Mouse (Mus musculus) hindbrain, postnatal 0 days (tissue): Measurements from ENCODE around the gene Serpina1d. TPM values are rescaled to one million over a fixed set of nuclear protein-coding genes. Genes with fewer than 3 reads are reported as not detected.
"Not testable (repeated sequence)": the region's sequence is repeated elsewhere in the genome, so short reads cannot be mapped to it uniquely, and the experiment has no call there.

Experiments
- ATAC-seq: fragments of 200-750 bp; cut with Nextera tagmentation; 2 replicates; pipeline ENCODE4 v1.8.0; 2017; ENCODE audit warnings: mild to moderate bottlenecking, moderate TSS enrichment, moderate library complexity
- DNase-seq: peaks from one replicate; pipeline ENCODE4 v3.0.0-alpha.2; 2015; ENCODE audit warnings: low spot score
- H3K27ac ChIP-seq: fragments of 300-500 bp; sonication (generic); 2 replicates; pipeline ENCODE4 v1.5.1; 2014; ENCODE audit warnings: mild to moderate bottlenecking
- H3K27me3 ChIP-seq: fragments of 300-500 bp; sonication (generic); 2 replicates; pipeline ENCODE4 v1.6.1; 2014; ENCODE audit warnings: low read length, mixed read lengths; ENCODE audit not compliant: insufficient read depth
- H3K36me3 ChIP-seq: fragments of 300-500 bp; sonication (generic); 2 replicates; pipeline ENCODE4 v1.6.1; 2014; ENCODE audit warnings: low read length, mixed read lengths; ENCODE audit not compliant: insufficient read depth
- H3K4me1 ChIP-seq: fragments of 300-500 bp; sonication (generic); 2 replicates; pipeline ENCODE4 v1.6.1; 2014; ENCODE audit warnings: antibody characterized with exemption, low read length, mixed read lengths; ENCODE audit not compliant: insufficient read depth
- H3K4me2 ChIP-seq: fragments of 300-500 bp; sonication (generic); 2 replicates; pipeline ENCODE4 v1.6.1; 2014; ENCODE audit warnings: low read depth, mild to moderate bottlenecking, low read length, moderate library complexity, mixed read lengths
- H3K4me3 ChIP-seq: fragments of 300-500 bp; sonication (generic); 2 replicates; pipeline ENCODE4 v1.5.1; 2014; ENCODE audit warnings: low read length
- H3K9ac ChIP-seq: fragments of 300-500 bp; sonication (generic); replicated peaks from 2 replicates; pipeline ENCODE4 v1.6.1; 2014; ENCODE audit warnings: mild to moderate bottlenecking, low read length, moderate library complexity, mixed read lengths
- H3K9me3 ChIP-seq: fragments of 300-500 bp; sonication (generic); 2 replicates; pipeline ENCODE4 v1.6.1; 2016; ENCODE audit warnings: low read length, mixed read lengths
- WGBS: fragments of 180-500 bp; shearing (Covaris S2); extraction: QIAGEN DNeasy Blood & Tissue Kit; methylation state at CpG from one replicate; pipeline ENCODE4 v1.1.7; 2014; 5-methylcytosine and 5-hydroxymethylcytosine counted together
- polyA plus RNA-seq: library from polyadenylated mRNA; unstranded; fragments of >200 nt; fragmentation: Nextera tagmentation; extraction: Ambion mirVana; gene quantifications from 2 replicates; pipeline ENCODE4 v1.2.1, GENCODE M21; 2015
- total RNA-seq: library from RNA; depleted of rRNA; stranded (reverse); fragments of >200 nt; gene quantifications from 2 replicates; pipeline ENCODE4 v1.2.3, GENCODE M21; 2014; rRNA removed

Gene Serpina1d
- total RNA-seq (not detected in 2 replicates), polyA plus RNA-seq (not detected in 2 replicates)

DNA sequence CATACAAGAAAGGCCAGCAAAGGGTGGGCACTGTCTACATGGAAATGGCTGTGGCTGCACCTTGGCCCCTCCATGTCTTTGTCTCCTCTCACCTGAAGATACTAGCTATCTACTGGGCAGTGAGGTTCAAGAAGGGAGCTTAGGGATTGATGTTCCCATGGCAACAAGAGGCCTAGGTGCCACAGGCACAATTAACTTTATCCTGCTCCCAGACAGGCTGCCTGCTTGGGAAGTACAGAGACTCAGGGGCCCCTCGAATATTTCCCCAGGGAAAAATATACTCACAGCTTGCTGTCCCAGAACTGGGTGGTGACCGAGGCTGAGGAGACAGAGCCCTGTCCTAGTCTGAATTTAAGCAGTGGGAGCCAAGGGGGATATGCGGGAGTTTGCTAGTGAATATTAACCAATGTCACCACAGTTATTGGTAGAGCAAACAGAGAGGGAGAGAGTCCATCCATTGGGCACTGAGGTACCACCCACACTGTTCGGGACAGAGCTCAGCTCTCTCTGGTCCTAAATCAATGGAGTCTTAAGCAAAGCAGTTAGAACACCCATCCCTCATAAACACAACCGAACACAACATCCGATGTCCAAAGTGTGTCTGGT is at the start of gene Serpina1d:
Serpina1d (minus strand) TSS at position 347 of the 606 bp plus-strand sequence.
- H3K4me1 ChIP-seq, H3K36me3 ChIP-seq, DNase-seq, H3K27ac ChIP-seq, H3K4me3 ChIP-seq, H3K27me3 ChIP-seq, H3K9me3 ChIP-seq, H3K4me2 ChIP-seq, ATAC-seq, H3K9ac ChIP-seq: not testable (repeated sequence)
- 86% methylated on average over 6 of the region's 6 CpGs for WGBS

- not testable (repeated sequence) for H3K4me1 ChIP-seq
- WGBS = 75% methylated on average over 1 of the region's 1 CpGs
Measured at GRCm38 (mm10) chr12:103770597-103770996, 2.8 kb downstream of the Serpina1d start.

DNA sequence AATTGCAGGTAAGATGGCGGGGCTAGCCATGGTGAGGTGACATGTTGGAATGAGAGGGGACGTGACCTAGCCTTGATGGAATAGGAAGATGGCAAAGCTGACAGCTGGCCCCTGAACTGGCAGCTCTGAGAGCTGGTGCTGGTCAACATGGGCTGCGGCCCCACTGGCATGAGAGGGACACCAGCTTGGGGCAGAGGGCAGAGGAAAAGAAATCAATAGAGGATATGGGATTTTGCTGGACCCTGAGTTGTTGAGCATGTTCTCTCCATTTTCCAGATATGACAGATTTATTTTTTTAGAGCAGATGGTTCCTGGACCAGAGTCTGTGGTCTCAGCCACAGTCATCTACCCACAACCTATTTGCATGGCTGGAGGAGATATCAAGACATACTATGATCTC is 10.3 kb downstream of the Serpina1d start:
- not testable (repeated sequence) for H3K4me2 ChIP-seq, H3K27me3 ChIP-seq, ATAC-seq, DNase-seq, H3K4me1 ChIP-seq, H3K9me3 ChIP-seq, H3K36me3 ChIP-seq, H3K27ac ChIP-seq, H3K9ac ChIP-seq, H3K4me3 ChIP-seq
- 85% methylated on average over 3 of the region's 3 CpGs for WGBS

More at GRCm38 (mm10) chr12:103770597-103770996, 2.8 kb downstream of the Serpina1d start:
- not testable (repeated sequence) for H3K36me3 ChIP-seq, H3K9me3 ChIP-seq, ATAC-seq, H3K4me2 ChIP-seq, H3K4me3 ChIP-seq, H3K27ac ChIP-seq, DNase-seq, H3K27me3 ChIP-seq, H3K9ac ChIP-seq

GRCm38 (mm10) chr12:103760316-103760715 is 13.1 kb downstream of the Serpina1d start:
- H3K4me3 ChIP-seq, H3K27ac ChIP-seq, H3K9me3 ChIP-seq, H3K4me2 ChIP-seq, H3K9ac ChIP-seq, H3K36me3 ChIP-seq, H3K27me3 ChIP-seq, ATAC-seq, DNase-seq, H3K4me1 ChIP-seq: not testable (repeated sequence)
- 90% methylated on average over 3 of the region's 3 CpGs for WGBS

GRCm38 (mm10) chr12:103745957-103746356 is 27.4 kb downstream of the Serpina1d start:
- WGBS = 87% methylated on average over 5 of the region's 5 CpGs
- not testable (repeated sequence) for H3K27me3 ChIP-seq, H3K9ac ChIP-seq, H3K9me3 ChIP-seq, H3K27ac ChIP-seq, H3K4me2 ChIP-seq, H3K36me3 ChIP-seq, ATAC-seq, H3K4me1 ChIP-seq, H3K4me3 ChIP-seq, DNase-seq

DNA sequence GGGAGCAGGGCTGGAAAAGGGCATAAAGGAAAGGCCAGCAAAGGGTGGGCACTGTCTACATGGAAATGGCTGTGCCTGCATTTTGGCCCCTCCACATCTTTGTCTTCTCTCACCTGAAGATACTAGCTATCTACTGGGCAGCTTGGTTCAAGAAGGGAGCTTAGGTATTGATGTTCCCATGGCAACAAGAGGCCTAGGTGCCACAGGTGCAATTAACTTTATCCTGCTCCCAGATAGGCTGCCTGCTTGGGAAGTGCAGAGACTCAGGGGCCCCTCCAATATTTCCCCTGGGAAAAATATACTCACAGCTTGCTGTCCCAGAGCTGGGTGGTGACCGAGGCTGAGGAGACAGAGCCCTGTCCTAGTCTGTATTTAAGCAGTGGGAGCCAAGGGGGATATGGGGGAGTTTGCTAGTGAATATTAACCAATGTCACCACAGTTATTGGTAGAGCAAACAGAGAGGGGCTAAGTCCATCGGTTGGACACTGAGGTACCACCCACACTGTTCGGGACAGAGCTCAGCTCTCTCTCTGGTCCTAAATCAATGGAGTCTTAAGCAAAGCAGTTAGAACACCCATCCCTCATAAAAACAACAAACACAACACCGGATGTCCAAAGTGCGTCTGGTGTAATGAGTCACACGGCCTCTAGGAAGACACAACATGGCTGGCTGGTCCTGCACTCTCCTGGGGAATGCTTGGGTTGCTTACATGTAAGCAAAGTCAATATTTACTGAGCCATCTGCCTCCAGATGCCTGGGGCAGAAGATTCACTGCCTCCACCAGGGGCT is 35.4 kb downstream of the Serpina1d start:
- H3K36me3 ChIP-seq, H3K4me3 ChIP-seq, H3K9me3 ChIP-seq, H3K9ac ChIP-seq, H3K27me3 ChIP-seq, H3K27ac ChIP-seq, H3K4me1 ChIP-seq, DNase-seq, H3K4me2 ChIP-seq, ATAC-seq: not testable (repeated sequence)
- WGBS = 83% methylated on average over 5 of the region's 6 CpGs

DNA sequence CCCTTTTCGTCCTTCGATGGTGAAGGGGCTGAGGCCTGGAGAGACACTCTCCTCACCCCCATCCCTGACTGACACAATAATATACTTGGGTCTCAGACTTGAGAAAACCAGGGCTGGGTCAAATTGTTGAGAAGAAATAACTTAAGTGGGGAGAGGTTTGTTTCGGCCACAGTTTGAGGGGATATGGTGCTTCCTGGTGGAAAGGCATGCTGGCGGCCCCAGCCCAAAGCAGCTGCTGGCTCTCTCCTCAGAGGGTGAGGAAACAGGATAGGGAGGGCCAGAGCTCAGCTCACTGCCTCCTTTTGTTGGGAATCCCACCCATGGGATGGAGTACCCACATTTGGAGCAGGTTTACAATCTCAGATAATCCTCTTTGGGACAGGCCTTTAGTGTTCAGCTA is 37.8 kb downstream of the Serpina1d start:
- not testable (repeated sequence) for H3K4me3 ChIP-seq, H3K27me3 ChIP-seq, H3K27ac ChIP-seq, H3K9me3 ChIP-seq, H3K36me3 ChIP-seq, H3K9ac ChIP-seq, H3K4me1 ChIP-seq, ATAC-seq, H3K4me2 ChIP-seq, DNase-seq
- WGBS = 89% methylated on average over 4 of the region's 4 CpGs

- H3K36me3 ChIP-seq, H3K4me3 ChIP-seq, H3K27ac ChIP-seq, H3K4me1 ChIP-seq, H3K4me2 ChIP-seq, H3K9ac ChIP-seq, ATAC-seq, H3K9me3 ChIP-seq, H3K27me3 ChIP-seq, DNase-seq: not testable (repeated sequence)
- 83% methylated on average over 4 of the region's 4 CpGs for WGBS
Measured at GRCm38 (mm10) chr12:103735101-103735500, 38.3 kb downstream of the Serpina1d start.
